Mouse (Mus musculus) heart, embryonic 11.5 days (tissue): ENCODE data around the gene Etl4. TPM values are rescaled to one million over a fixed set of nuclear protein-coding genes. Genes with fewer than 3 reads are reported as not detected.
"Not testable (repeated sequence)": the region's sequence is repeated elsewhere in the genome, so short reads cannot be mapped to it uniquely, and the experiment has no call there.

Source experiments
- ATAC-seq: fragments of 200-750 bp; cut with Nextera tagmentation; replicated peaks from 2 replicates; pipeline ENCODE4 v1.8.0; 2017; ENCODE audit warnings: moderate library complexity; ENCODE audit not compliant: insufficient number of reproducible peaks, low FRiP score, low TSS enrichment
- H3K27ac ChIP-seq: fragments of 300-500 bp; sonication (generic); 2 replicates; pipeline ENCODE4 v1.5.1; 2014; ENCODE audit warnings: mild to moderate bottlenecking, low read depth, low read length
- H3K27me3 ChIP-seq: fragments of 300-500 bp; sonication (generic); 2 replicates; pipeline ENCODE4 v1.6.1; 2014; ENCODE audit warnings: mild to moderate bottlenecking, low read length, mixed read lengths; ENCODE audit not compliant: control insufficient read depth, insufficient read depth
- H3K36me3 ChIP-seq: fragments of 300-500 bp; sonication (generic); 2 replicates; pipeline ENCODE4 v1.6.1; 2014; ENCODE audit warnings: mild to moderate bottlenecking, low read length, moderate library complexity, mixed read lengths; ENCODE audit not compliant: control insufficient read depth, insufficient read depth
- H3K4me1 ChIP-seq: fragments of 300-500 bp; sonication (generic); 2 replicates; pipeline ENCODE4 v1.6.1; 2014; ENCODE audit warnings: low read length; ENCODE audit not compliant: control insufficient read depth, insufficient read depth
- H3K4me2 ChIP-seq: fragments of 300-500 bp; sonication (generic); 2 replicates; pipeline ENCODE4 v1.6.1; 2014; ENCODE audit warnings: mild to moderate bottlenecking, moderate library complexity
- H3K4me3 ChIP-seq: fragments of 300-500 bp; sonication (generic); 2 replicates; pipeline ENCODE4 v1.5.1; 2014; ENCODE audit warnings: low read depth, low read length
- H3K9ac ChIP-seq: fragments of 300-500 bp; sonication (generic); 2 replicates; pipeline ENCODE4 v1.6.1; 2014; ENCODE audit warnings: mild to moderate bottlenecking, low read depth, low read length, moderate library complexity
- H3K9me3 ChIP-seq: fragments of 300-500 bp; sonication (generic); replicated peaks from 2 replicates; pipeline ENCODE4 v1.6.1; 2016; ENCODE audit warnings: low read length; ENCODE audit not compliant: control insufficient read depth
- WGBS: fragments of 180-500 bp; shearing (Covaris S2); extraction: QIAGEN DNeasy Blood & Tissue Kit; methylation state at CpG from one replicate; pipeline ENCODE4 v1.1.7; 2014; ENCODE audit not compliant: insufficient replicate concordance; 5-methylcytosine and 5-hydroxymethylcytosine counted together
- polyA plus RNA-seq: library from polyadenylated mRNA; unstranded; fragments of >200 nt; fragmentation: Nextera tagmentation; extraction: Ambion mirVana; gene quantifications from 2 replicates; pipeline ENCODE4 v1.2.1, GENCODE M21; 2014

Etl4 gene
- polyA plus RNA-seq, 1 experiment from 2014 or later, result 12.4 TPM

- not testable (repeated sequence) for ATAC-seq, H3K27ac ChIP-seq, H3K4me3 ChIP-seq, H3K4me1 ChIP-seq, H3K27me3 ChIP-seq, H3K9ac ChIP-seq, H3K36me3 ChIP-seq, H3K4me2 ChIP-seq, H3K9me3 ChIP-seq
- WGBS, result 85% methylated on average over 3 of the region's 3 CpGs
Measured at GRCm38 (mm10) chr2:20177236-20177635, 267.7 kb downstream of the Etl4 start.

- H3K4me2 ChIP-seq, ATAC-seq, H3K9ac ChIP-seq, H3K36me3 ChIP-seq, H3K4me3 ChIP-seq, H3K27me3 ChIP-seq, H3K9me3 ChIP-seq, H3K4me1 ChIP-seq, H3K27ac ChIP-seq: not testable (repeated sequence)
- 83% methylated on average over 5 of the region's 5 CpGs for WGBS
Measured at GRCm38 (mm10) chr2:20180561-20180960, 271.0 kb downstream of the Etl4 start.

- 72% methylated on average over 7 of the region's 7 CpGs for WGBS
- not testable (repeated sequence) for H3K4me2 ChIP-seq, H3K9me3 ChIP-seq, H3K27ac ChIP-seq, H3K4me3 ChIP-seq, H3K4me1 ChIP-seq, H3K9ac ChIP-seq, ATAC-seq, H3K27me3 ChIP-seq, H3K36me3 ChIP-seq
Measured at GRCm38 (mm10) chr2:20187223-20187622, 277.6 kb downstream of the Etl4 start.

- WGBS, result 82% methylated on average over 7 of the region's 7 CpGs
- Histone ChIP-seq H3K4me2 (no peak overlapping the region), H3K36me3 (no peaks in the 10 kb centered on the region), H3K27me3 (no peaks in the 10 kb centered on the region), H3K9me3 (no peaks in the 10 kb centered on the region), H3K4me3 (no peak overlapping the region), H3K9ac (no peak overlapping the region), H3K27ac (no peak overlapping the region), H3K4me1 (no peaks in the 10 kb centered on the region)
- ATAC-seq, result no peak
Measured at GRCm38 (mm10) chr2:20203011-20203410, 293.4 kb downstream of the Etl4 start.

DNA sequence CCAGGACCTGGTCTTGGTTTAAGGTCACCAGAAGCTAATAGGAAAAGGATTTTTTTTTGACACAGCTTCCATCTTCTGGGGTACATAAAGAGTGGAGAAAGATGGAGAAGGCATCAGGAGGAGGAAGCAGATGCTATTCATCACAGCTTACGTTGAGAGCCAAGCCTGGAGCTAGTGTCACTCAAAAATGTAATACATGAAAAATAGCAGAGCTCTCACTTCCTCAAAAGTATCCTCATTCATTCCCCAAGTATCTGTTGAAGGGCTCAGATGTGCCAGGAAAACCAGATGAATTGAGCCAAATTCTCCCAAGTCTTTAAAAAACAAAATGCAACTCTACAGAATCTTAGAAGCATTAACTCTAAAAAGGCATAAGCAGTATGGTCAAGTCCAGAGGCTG lies 297.1 kb downstream of the Etl4 start:
- Histone ChIP-seq H3K4me1 (no peaks in the 10 kb centered on the region), H3K36me3 (no peaks in the 10 kb centered on the region), H3K4me3 (no peak overlapping the region), H3K27ac (no peak overlapping the region), H3K9me3 (no peaks in the 10 kb centered on the region), H3K4me2 (no peak overlapping the region), H3K27me3 (no peaks in the 10 kb centered on the region), H3K9ac (no peak overlapping the region)
- 35% methylated on average over 1 of the region's 1 CpGs for WGBS
- ATAC-seq, result no peak

DNA sequence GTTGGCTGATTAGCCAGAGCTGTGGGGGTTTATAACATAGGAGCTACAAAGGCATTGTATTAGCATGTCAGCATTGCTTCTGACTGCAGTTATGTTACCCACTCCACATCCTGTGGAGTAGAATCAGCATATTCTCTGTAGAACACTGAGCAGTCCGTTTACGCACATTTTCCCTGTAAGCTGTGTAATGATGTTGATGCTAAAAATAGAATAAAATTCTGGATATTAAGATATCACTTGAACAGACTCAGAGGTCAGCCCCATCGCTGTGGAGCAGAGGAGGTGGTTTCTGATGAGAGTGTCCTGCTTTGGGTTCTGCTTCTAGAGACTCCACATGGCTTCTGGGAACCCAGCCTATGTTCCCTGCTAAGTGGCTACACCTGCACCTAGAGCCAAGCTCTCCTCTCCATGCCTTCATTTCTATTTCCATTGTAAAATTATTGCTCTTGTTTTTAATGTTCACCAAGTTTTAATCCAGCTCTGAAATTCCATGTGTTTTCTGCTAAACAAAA lies 299.2 kb downstream of the Etl4 start:
- no peak overlapping the region for H3K4me3 ChIP-seq
- H3K9me3 ChIP-seq, result no peaks in the 10 kb centered on the region
- no peaks in the 10 kb centered on the region for H3K27me3 ChIP-seq
- no peaks in the 10 kb centered on the region for H3K4me1 ChIP-seq
- no peak overlapping the region for H3K27ac ChIP-seq
- H3K4me2 ChIP-seq, result no peak overlapping the region
- ATAC-seq, result no peak
- no peak overlapping the region for H3K9ac ChIP-seq
- WGBS, result 69% methylated on average over 3 of the region's 3 CpGs
- H3K36me3 ChIP-seq, result no peaks in the 10 kb centered on the region

DNA sequence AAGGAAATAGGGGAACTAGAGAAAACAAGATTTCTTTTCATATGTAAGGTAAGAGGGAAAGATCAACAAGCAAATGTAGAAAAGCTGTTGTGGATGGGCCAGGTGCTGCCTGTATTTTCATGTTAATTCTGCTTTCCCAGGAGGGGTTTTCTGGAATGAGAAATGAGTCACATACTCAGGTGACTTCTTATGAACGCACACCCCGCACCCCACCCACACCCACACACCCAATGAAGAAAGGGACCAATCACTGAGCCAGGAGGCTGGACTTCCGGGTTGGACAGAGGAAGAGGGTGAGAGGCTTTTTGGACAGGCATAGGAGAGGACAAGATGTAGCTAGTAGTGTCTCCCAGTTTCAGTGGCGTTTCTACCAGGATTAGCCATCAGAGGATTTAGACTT lies 299.8 kb downstream of the Etl4 start:
- no peak for ATAC-seq
- no peaks in the 10 kb centered on the region for H3K27me3 ChIP-seq
- no peak overlapping the region for H3K27ac ChIP-seq
- H3K36me3 ChIP-seq, result no peaks in the 10 kb centered on the region
- no peak overlapping the region for H3K4me2 ChIP-seq
- H3K4me3 ChIP-seq, result no peak overlapping the region
- no peaks in the 10 kb centered on the region for H3K4me1 ChIP-seq
- WGBS, result 51% methylated on average over 4 of the region's 4 CpGs
- no peaks in the 10 kb centered on the region for H3K9me3 ChIP-seq
- no peak overlapping the region for H3K9ac ChIP-seq

DNA sequence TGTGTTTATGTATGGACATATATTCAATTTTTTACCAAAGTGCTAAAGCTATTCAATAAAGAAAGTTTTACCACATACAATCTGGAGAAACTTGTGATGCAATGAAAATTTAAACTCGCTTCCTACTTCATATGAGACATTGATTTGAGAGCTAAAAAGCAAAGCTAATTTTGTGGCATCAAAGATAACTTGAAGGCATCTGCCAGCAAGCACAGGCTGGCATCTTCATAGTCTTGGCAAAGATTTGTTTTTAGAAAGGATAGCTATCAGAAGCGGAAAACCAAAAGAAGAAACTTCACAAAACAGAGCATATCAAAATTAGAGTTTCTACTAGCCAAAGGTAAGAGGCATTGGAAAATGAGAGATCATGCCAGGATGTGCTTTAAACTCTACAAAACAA lies 306.7 kb downstream of the Etl4 start:
- no peaks in the 10 kb centered on the region for H3K9me3 ChIP-seq
- H3K4me1 ChIP-seq, result no peaks in the 10 kb centered on the region
- H3K4me2 ChIP-seq, result no peak overlapping the region
- no peak overlapping the region for H3K27ac ChIP-seq
- H3K9ac ChIP-seq, result no peak overlapping the region
- H3K27me3 ChIP-seq, result no peaks in the 10 kb centered on the region
- no peak for ATAC-seq
- WGBS, result 82% methylated on average over 2 of the region's 2 CpGs
- no peak overlapping the region for H3K4me3 ChIP-seq
- H3K36me3 ChIP-seq, result no peaks in the 10 kb centered on the region

DNA sequence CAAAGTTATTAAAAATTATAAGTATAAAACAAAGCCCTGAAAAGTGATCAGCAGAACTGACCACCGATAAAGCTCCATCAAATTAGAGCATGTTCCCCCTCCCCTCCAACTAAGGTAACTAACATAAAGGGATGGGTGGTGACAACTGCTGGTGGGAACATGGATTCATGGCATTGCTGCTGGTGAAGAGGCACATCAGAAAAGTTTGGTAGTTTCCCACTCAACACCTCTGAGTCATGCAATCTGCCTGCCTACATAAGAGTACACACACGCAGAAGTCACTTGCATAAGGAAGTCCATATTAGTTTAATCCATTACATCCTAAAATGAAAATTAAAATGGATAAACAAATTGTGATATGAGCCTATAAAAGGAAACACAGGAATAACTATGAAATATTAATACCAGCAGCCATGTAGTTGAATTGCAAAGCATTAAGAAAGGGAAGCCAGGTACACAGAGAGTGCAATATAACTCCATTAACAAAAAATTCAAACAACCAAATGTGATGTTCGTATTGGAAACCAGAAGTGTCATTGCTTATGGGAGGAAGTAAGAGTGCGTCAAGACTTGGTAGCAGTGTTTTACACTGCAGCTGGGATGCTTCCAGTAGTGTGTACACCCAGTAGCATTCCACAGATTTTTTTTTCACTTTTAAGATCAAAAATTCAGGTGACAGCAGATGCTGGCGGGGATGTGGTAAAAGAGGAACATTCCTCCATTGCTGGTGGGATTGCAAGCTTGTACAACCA lies 307.3 kb downstream of the Etl4 start:
- WGBS, result 81% methylated on average over 5 of the region's 5 CpGs
- no peak for ATAC-seq
- H3K4me2 ChIP-seq, result no peak overlapping the region
- H3K9ac ChIP-seq, result no peak overlapping the region
- H3K4me1 ChIP-seq, result no peaks in the 10 kb centered on the region
- no peaks in the 10 kb centered on the region for H3K9me3 ChIP-seq
- no peak overlapping the region for H3K27ac ChIP-seq
- H3K27me3 ChIP-seq, result no peaks in the 10 kb centered on the region
- H3K4me3 ChIP-seq, result no peak overlapping the region
- no peaks in the 10 kb centered on the region for H3K36me3 ChIP-seq
